Mouse (Mus musculus): ENCODE data around the gene Agap3.

DNA sequence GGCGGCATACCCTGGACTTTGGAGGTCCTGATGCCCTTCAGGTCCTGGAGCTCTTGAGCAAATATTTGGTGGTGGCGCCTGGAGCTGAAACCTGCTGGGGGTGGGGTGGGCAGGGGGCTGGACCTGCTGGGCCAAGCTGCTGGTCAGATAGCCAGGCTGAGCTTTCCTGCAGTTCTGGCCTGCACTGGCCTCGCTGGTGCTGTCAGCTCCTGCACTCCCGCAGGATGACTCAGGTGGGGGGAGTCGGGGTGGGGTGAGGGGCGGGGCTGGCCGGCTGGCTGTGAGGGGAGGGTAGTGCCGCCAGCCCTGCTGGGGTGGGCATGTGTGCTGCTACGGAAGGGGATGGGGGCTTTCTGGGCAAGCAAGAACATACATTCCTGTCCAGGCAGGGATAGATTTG is 23.4 kb upstream of the Agap3 start:
- no peak for TF ChIP-seq CTCF (IDR thresholded peaks at IDR 0.05; ENCODE audit: extremely low read depth, insufficient read depth, insufficient read length, insufficient replicate concordance)
- no peak for TF ChIP-seq POLR2A (IDR thresholded peaks at IDR 0.05; ENCODE audit: low read depth, low read length)
